Mouse (Mus musculus): ENCODE measurements around the gene Nav3. TPM values are rescaled to one million over a fixed set of nuclear protein-coding genes. Genes with fewer than 3 reads are reported as not detected.

Gene Nav3
- total and polyA plus RNA-seq, 3 experiments: not detected

DNA sequence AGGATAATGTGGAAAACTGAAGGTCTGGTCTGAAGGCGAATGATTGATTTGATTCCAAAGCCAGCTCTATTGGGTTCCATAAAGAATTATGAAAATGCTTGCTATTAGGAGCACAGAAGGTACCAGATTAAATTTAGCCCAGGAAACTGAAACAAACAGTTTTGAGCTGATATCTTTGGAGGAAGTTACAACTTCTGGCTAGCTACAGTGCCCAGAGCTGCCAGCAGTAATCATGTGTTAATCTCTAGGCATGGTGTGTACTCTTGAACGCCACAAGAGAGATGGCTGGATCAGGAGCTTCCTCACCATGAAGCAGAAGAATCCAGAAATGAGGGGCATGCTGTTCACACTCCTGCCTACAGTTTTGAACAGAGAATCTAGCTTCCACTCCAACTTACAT is 300.5 kb downstream of the Nav3 start:
- H3K4me3 ChIP-seq (ENCODE audit: control insufficient read depth in 1 of 2, insufficient read depth in 1 of 2, low read depth in 2 of 2, low read length in 2 of 2): no peak overlapping the region
- H3K36me3 ChIP-seq (ENCODE audit: control insufficient read depth in 1 of 2, insufficient read depth in 2 of 2, low read length in 2 of 2): no peaks in the 10 kb centered on the region
- no peaks in the 10 kb centered on the region for H3K4me1 ChIP-seq (ENCODE audit: control insufficient read depth in 1 of 2, insufficient read depth in 2 of 2, low read length in 2 of 2)
- no peak overlapping the region for H3K27ac ChIP-seq (ENCODE audit: control insufficient read depth, low read depth, low read length)
- H3K9ac ChIP-seq (ENCODE audit: control insufficient read depth, low read depth, low read length, poor library complexity, severe bottlenecking): no peak overlapping the region
- no peaks in the 10 kb centered on the region for H3K9me3 ChIP-seq (replicated peaks; ENCODE audit: insufficient read depth, low read length)
- TF ChIP-seq JUND (IDR thresholded peaks at IDR 0.05; ENCODE audit: low read depth, low read length) (no peak), MXI1 (IDR thresholded peaks at IDR 0.05; ENCODE audit: low read depth, low read length) (no peak), TBP (IDR thresholded peaks at IDR 0.05; ENCODE audit: low read depth, low read length) (no peak), ELF1 (IDR thresholded peaks at IDR 0.05; ENCODE audit: low read depth, low read length) (no peak), MAFK (IDR thresholded peaks at IDR 0.05; ENCODE audit: borderline replicate concordance, low read depth, low read length) (no peak), HCFC1 (IDR thresholded peaks at IDR 0.05; ENCODE audit: low read depth, low read length) (no peak), MYC (IDR thresholded peaks at IDR 0.05; ENCODE audit: low read depth, low read length) (no peak), TCF12 (IDR thresholded peaks at IDR 0.05; ENCODE audit: low read depth, low read length) (no peak), KAT2A (conservative IDR thresholded peaks at IDR 0.05; ENCODE audit: low read depth, low read length) (no peak), MEF2A (IDR thresholded peaks at IDR 0.05; ENCODE audit: extremely low read depth, insufficient replicate concordance, low read depth, low read length, poor library complexity, severe bottlenecking) (no peak), CHD1 (IDR thresholded peaks at IDR 0.05; ENCODE audit: low read depth, low read length) (no peak), UBTF (IDR thresholded peaks at IDR 0.05; ENCODE audit: borderline replicate concordance, insufficient read depth, low read depth, low read length) (no peak), NELFE (IDR thresholded peaks at IDR 0.05; ENCODE audit: low read depth, low read length) (no peak), EP300 (IDR thresholded peaks at IDR 0.05; ENCODE audit: low read depth in 1 of 2, low read length in 2 of 2) (no peak), E2F4 (IDR thresholded peaks at IDR 0.05; ENCODE audit: borderline replicate concordance, low read depth, low read length) (no peak), GABPA (IDR thresholded peaks at IDR 0.05; ENCODE audit: low read depth, low read length) (no peak), MYB (IDR thresholded peaks at IDR 0.05; ENCODE audit: low read depth, low read length) (no peak), RAD21 (IDR thresholded peaks at IDR 0.05; ENCODE audit: low read depth, low read length) (no peak), CHD2 (IDR thresholded peaks at IDR 0.05; ENCODE audit: low read length) (no peak), ZC3H11A (IDR thresholded peaks at IDR 0.05; ENCODE audit: low read depth, low read length) (no peak)
- no peak for DNase-seq (ENCODE audit: low read depth, low spot score)
- no peaks in the 10 kb centered on the region for H3K27me3 ChIP-seq (ENCODE audit: control insufficient read depth in 1 of 2, insufficient read depth in 2 of 2, low read length in 2 of 2)
- H3K79me2 ChIP-seq (ENCODE audit: control insufficient read depth, insufficient read depth, low read length, poor library complexity): no peaks in the 10 kb centered on the region

DNA sequence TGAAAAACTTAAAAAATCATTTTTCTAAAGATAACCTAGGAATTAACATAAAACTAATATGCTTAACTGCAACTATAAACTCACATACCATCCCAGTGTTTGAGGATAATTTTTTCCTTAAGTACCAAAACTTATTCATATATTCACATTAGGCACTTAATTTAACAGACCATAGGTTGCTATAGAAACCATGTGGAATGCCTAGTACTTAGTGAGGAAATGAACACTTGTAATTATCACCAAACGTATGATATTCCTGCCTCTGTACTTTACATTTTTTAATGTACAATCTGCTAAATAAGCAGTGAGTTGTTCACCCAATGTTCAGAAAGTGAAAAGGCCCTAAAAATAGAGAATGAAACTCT is 301.1 kb downstream of the Nav3 start:
- H3K4me3 ChIP-seq (ENCODE audit: control insufficient read depth in 1 of 2, insufficient read depth in 1 of 2, low read depth in 2 of 2, low read length in 2 of 2): no peak overlapping the region
- DNase-seq (ENCODE audit: low read depth, low spot score): no peak
- H3K9ac ChIP-seq (ENCODE audit: control insufficient read depth, low read depth, low read length, poor library complexity, severe bottlenecking): no peak overlapping the region
- no peaks in the 10 kb centered on the region for H3K36me3 ChIP-seq (ENCODE audit: control insufficient read depth in 1 of 2, insufficient read depth in 2 of 2, low read length in 2 of 2)
- no peak for TF ChIP-seq JUND (IDR thresholded peaks at IDR 0.05; ENCODE audit: low read depth, low read length)
- no peak for TF ChIP-seq GABPA (IDR thresholded peaks at IDR 0.05; ENCODE audit: low read depth, low read length)
- TF ChIP-seq USF1 (IDR thresholded peaks at IDR 0.05; ENCODE audit: low read depth, low read length): no peak
- TF ChIP-seq POLR2AphosphoS2 (IDR thresholded peaks at IDR 0.05; ENCODE audit: low read length): no peak
- H3K27me3 ChIP-seq (ENCODE audit: control insufficient read depth in 1 of 2, insufficient read depth in 2 of 2, low read length in 2 of 2): no peaks in the 10 kb centered on the region
- H3K27ac ChIP-seq (ENCODE audit: control insufficient read depth, low read depth, low read length): no peak overlapping the region
- H3K79me2 ChIP-seq (ENCODE audit: control insufficient read depth, insufficient read depth, low read length, poor library complexity): no peaks in the 10 kb centered on the region
- no peaks in the 10 kb centered on the region for H3K4me1 ChIP-seq (ENCODE audit: control insufficient read depth in 1 of 2, insufficient read depth in 2 of 2, low read length in 2 of 2)
- no peaks in the 10 kb centered on the region for H3K9me3 ChIP-seq (replicated peaks; ENCODE audit: insufficient read depth, low read length)

Measured in MEL (cell line).